In genomic region chr11:82197774-82198173, GRCm38 (mm10) we compare ENCODE assay signal across 26 mouse cellular contexts.
"Had no signal": no experiment of that assay in that cellular context is flagged by ENCODE, and none has a peak within 500 bp of the region (broad histone marks: within the 10 kb centered on the region; RNA-seq: fewer than 3 reads in every experiment).

No protein-coding gene starts in this region.

- H3K4me3 ChIP-seq: gastrocnemius, adult 2 months; heart, adult 2 months; heart, embryonic 13.5 days; heart, embryonic 15.5 days; hindbrain, embryonic 12.5 days; intestine, embryonic 15.5 days; layer of hippocampus, adult 2 months; left cerebral cortex, adult 2 months; limb, embryonic 12.5 days; liver, embryonic 13.5 days had no signal

- H3K36me3 ChIP-seq: heart, embryonic 13.5 days; heart, embryonic 15.5 days; hindbrain, embryonic 12.5 days; intestine, embryonic 15.5 days; limb, embryonic 12.5 days; liver, embryonic 13.5 days had no signal

- H3K4me1 ChIP-seq: heart, embryonic 13.5 days; heart, embryonic 15.5 days; hindbrain, embryonic 12.5 days; intestine, embryonic 15.5 days; liver, embryonic 13.5 days had no signal

- ATAC-seq: hindbrain, embryonic 16.5 days; inflammation-experienced regulatory T-cells, adult 6 months; intestine, embryonic 15.5 days; intestine, postnatal 0 days had no signal

- H3K9me3 ChIP-seq: heart, embryonic 13.5 days; heart, embryonic 15.5 days; hindbrain, embryonic 12.5 days; intestine, embryonic 15.5 days; limb, embryonic 12.5 days; liver, embryonic 13.5 days had no signal

- H3K27me3 ChIP-seq: hindbrain, embryonic 12.5 days; intestine, embryonic 15.5 days; liver, embryonic 13.5 days had no signal

- DNase-seq: gastrocnemius, adult 2 months; gastrocnemius, postnatal 10 days; gastrocnemius, postnatal 25 days; heart, adult 11 months; heart, adult 2 months; heart, postnatal 14 days; heart, postnatal 36 days; kidney, adult 18-20 months; kidney, adult 8-10 months; kidney, postnatal 10 days; kidney, postnatal 25 days; kidney, postnatal 4 days; left cerebral cortex, postnatal 4 days; liver; liver, embryonic 13.5 days had no signal

- H3K27ac ChIP-seq: gastrocnemius, adult 2 months; heart, adult 2 months; heart, embryonic 13.5 days; heart, embryonic 15.5 days; hindbrain, embryonic 12.5 days; hindbrain, embryonic 14.5 days; intestine, embryonic 15.5 days; left cerebral cortex, adult 2 months; limb, embryonic 12.5 days; liver, embryonic 13.5 days had no signal
